Mouse (Mus musculus) intestine, embryonic 16.5 days (tissue): ENCODE measurements at regions not wholly inside any gene's neighbourhood (a gene's known extent, or its start where the extent isn't known, plus 50 kb on each side); places are given as distances from the start of the nearest gene placed in this dataset.

Experiments
- ATAC-seq: fragments of 200-750 bp; cut with Nextera tagmentation; 2 replicates; pipeline ENCODE4 v1.8.0; 2017; ENCODE audit warnings: moderate TSS enrichment, moderate library complexity
- H3K27ac ChIP-seq: fragments of 300-500 bp; sonication (generic); 2 replicates; pipeline ENCODE4 v1.5.1; 2014; ENCODE audit warnings: mild to moderate bottlenecking, low read length
- H3K27me3 ChIP-seq: fragments of 300-500 bp; sonication (generic); replicated peaks from 2 replicates; pipeline ENCODE4 v1.6.1; 2014; ENCODE audit warnings: low read length, control low read depth, mixed read lengths; ENCODE audit not compliant: control insufficient read depth, insufficient read depth
- H3K36me3 ChIP-seq: fragments of 300-500 bp; sonication (generic); 2 replicates; pipeline ENCODE4 v1.6.1; 2014; ENCODE audit warnings: low read length, control low read depth; ENCODE audit not compliant: control insufficient read depth, insufficient read depth
- H3K4me1 ChIP-seq: fragments of 300-500 bp; sonication (generic); 2 replicates; pipeline ENCODE4 v1.6.1; 2014; ENCODE audit warnings: low read length, control low read depth, mixed read lengths; ENCODE audit not compliant: control insufficient read depth, insufficient read depth
- H3K4me2 ChIP-seq: fragments of 300-500 bp; sonication (generic); 2 replicates; pipeline ENCODE4 v1.6.1; 2014; ENCODE audit warnings: low read depth, low read length, control low read depth
- H3K4me3 ChIP-seq: fragments of 300-500 bp; sonication (generic); 2 replicates; pipeline ENCODE4 v1.5.1; 2014; ENCODE audit warnings: mild to moderate bottlenecking, low read length
- H3K9ac ChIP-seq: fragments of 300-500 bp; sonication (generic); 2 replicates; pipeline ENCODE4 v1.6.1; 2014; ENCODE audit warnings: low read depth, low read length
- H3K9me3 ChIP-seq: fragments of 300-500 bp; sonication (generic); 2 replicates; pipeline ENCODE4 v1.6.1; 2016; ENCODE audit warnings: low read length, control low read depth; ENCODE audit not compliant: control insufficient read depth
- WGBS: fragments of 180-500 bp; shearing (Covaris S2); extraction: QIAGEN DNeasy Blood & Tissue Kit; methylation state at CpG from one replicate; pipeline ENCODE4 v1.1.7; 2014; 5-methylcytosine and 5-hydroxymethylcytosine counted together

GRCm38 (mm10) chr12:17089710-17090339, 78.3 kb upstream of the 2410004P03Rik start:
- Histone ChIP-seq H3K27ac (no peak overlapping the region), H3K27me3 (no peaks in the 10 kb centered on the region), H3K4me2 (no peak overlapping the region), H3K9me3 (no peaks in the 10 kb centered on the region), H3K36me3 (no peaks in the 10 kb centered on the region), H3K4me1 (no peaks in the 10 kb centered on the region; the same call in 1 of the 2 replicates), H3K9ac (no peak overlapping the region), H3K4me3 (no peak overlapping the region)
- 44% methylated on average over 7 of the region's 7 CpGs for WGBS
- ATAC-seq: peak; percentile 73; the same call in 1 of the 2 replicates

GRCm38 (mm10) chr12:17087388-17087787, 75.9 kb upstream of the 2410004P03Rik start:
- Histone ChIP-seq H3K36me3 (no peaks in the 10 kb centered on the region), H3K4me3 (no peak overlapping the region), H3K4me2 (no peak overlapping the region), H3K27ac (no peak overlapping the region), H3K9me3 (no peaks in the 10 kb centered on the region), H3K27me3 (no peaks in the 10 kb centered on the region), H3K9ac (no peak overlapping the region), H3K4me1 (no peaks in the 10 kb centered on the region; the same call in 1 of the 2 replicates)
- 28% methylated on average over 3 of the region's 3 CpGs for WGBS
- ATAC-seq: no peak

- H3K9ac ChIP-seq: no peak overlapping the region
- 72% methylated on average over 5 of the region's 5 CpGs for WGBS
- no peaks in the 10 kb centered on the region for H3K9me3 ChIP-seq
- H3K4me1 ChIP-seq: no peaks in the 10 kb centered on the region
- no peaks in the 10 kb centered on the region for H3K36me3 ChIP-seq
- H3K4me2 ChIP-seq: no peak overlapping the region
- no peak for ATAC-seq
- H3K27me3 ChIP-seq: no peaks in the 10 kb centered on the region
- H3K4me3 ChIP-seq: no peak overlapping the region
- no peak overlapping the region for H3K27ac ChIP-seq
These were observed 73.7 kb upstream of the 2410004P03Rik start for GRCm38 (mm10) chr12:17085209-17085574.

GRCm38 (mm10) chr12:17084499-17085208, 73.1 kb upstream of the 2410004P03Rik start:
- no peak overlapping the region for H3K4me3 ChIP-seq
- no peaks in the 10 kb centered on the region for H3K27me3 ChIP-seq
- whole genome bisulfite sequencing: 82% methylated on average over 9 of the region's 9 CpGs

GRCm38 (mm10) chr12:17071691-17072454, 60.3 kb upstream of the 2410004P03Rik start:
- no peak for ATAC-seq
- H3K27me3 ChIP-seq: no peaks in the 10 kb centered on the region
- H3K4me3 ChIP-seq: no peak overlapping the region
- no peaks in the 10 kb centered on the region for H3K36me3 ChIP-seq
- no peaks in the 10 kb centered on the region for H3K4me1 ChIP-seq
- H3K27ac ChIP-seq: no peak overlapping the region
- H3K9me3 ChIP-seq: no peaks in the 10 kb centered on the region
- no peak overlapping the region for H3K4me2 ChIP-seq
- H3K9ac ChIP-seq: no peak overlapping the region
- WGBS: 87% methylated on average over 15 of the region's 15 CpGs

More at GRCm38 (mm10) chr12:17084499-17085208, 73.1 kb upstream of the 2410004P03Rik start:
- H3K4me1 ChIP-seq: no peaks in the 10 kb centered on the region
- H3K9ac ChIP-seq: no peak overlapping the region
- H3K27ac ChIP-seq: no peak overlapping the region
- no peak for ATAC-seq
- no peaks in the 10 kb centered on the region for H3K9me3 ChIP-seq
- H3K36me3 ChIP-seq: no peaks in the 10 kb centered on the region
- no peak overlapping the region for H3K4me2 ChIP-seq

GRCm38 (mm10) chr12:17069808-17070207, 58.3 kb upstream of the 2410004P03Rik start:
- Histone ChIP-seq H3K36me3 (no peaks in the 10 kb centered on the region), H3K27me3 (no peaks in the 10 kb centered on the region), H3K4me3 (no peak overlapping the region), H3K9ac (no peak overlapping the region), H3K9me3 (no peaks in the 10 kb centered on the region), H3K27ac (no peak overlapping the region), H3K4me2 (no peak overlapping the region), H3K4me1 (no peaks in the 10 kb centered on the region)
- ATAC-seq: no peak
- 74% methylated on average over 9 of the region's 9 CpGs for WGBS

GRCm38 (mm10) chr12:17069161-17069560, 57.6 kb upstream of the 2410004P03Rik start:
- no peaks in the 10 kb centered on the region for H3K36me3 ChIP-seq
- H3K4me3 ChIP-seq: no peak overlapping the region
- H3K9ac ChIP-seq: no peak overlapping the region
- H3K27me3 ChIP-seq: no peaks in the 10 kb centered on the region
- no peaks in the 10 kb centered on the region for H3K9me3 ChIP-seq
- H3K4me1 ChIP-seq: no peaks in the 10 kb centered on the region
- WGBS: 72% methylated on average over 5 of the region's 5 CpGs
- H3K4me2 ChIP-seq: no peak overlapping the region
- no peak overlapping the region for H3K27ac ChIP-seq
- ATAC-seq: no peak

GRCm38 (mm10) chr12:17063920-17064319, 52.4 kb upstream of the 2410004P03Rik start:
- H3K4me1 ChIP-seq: no peaks in the 10 kb centered on the region
- no peak overlapping the region for H3K4me2 ChIP-seq
- H3K9ac ChIP-seq: no peak overlapping the region
- no peaks in the 10 kb centered on the region for H3K36me3 ChIP-seq
- no peak overlapping the region for H3K4me3 ChIP-seq
- H3K27ac ChIP-seq: no peak overlapping the region
- no peaks in the 10 kb centered on the region for H3K27me3 ChIP-seq
- 43% methylated on average over 5 of the region's 5 CpGs for WGBS
- ATAC-seq: no peak
- H3K9me3 ChIP-seq: no peaks in the 10 kb centered on the region
